Mouse (Mus musculus) activated CD4-positive, CD25-positive, alpha-beta regulatory T cell (primary cell): ENCODE results near the gene Uvssa. TPM values are rescaled to one million over a fixed set of nuclear protein-coding genes. Genes with fewer than 3 reads are reported as not detected.

Experiments used
- polyA plus RNA-seq, 2 experiments: library from polyadenylated mRNA; unstranded; fragments of 100-300 nt; shearing (Covaris generic); gene quantifications; one replicate each; pipeline ENCODE4 v1.2.1; 2017

Gene Uvssa
- 10 to 100 TPM in 1 of 2 experiments, 1 to 10 TPM in 1; 7.9 to 10.6 TPM for polyA plus RNA-seq

DNA sequence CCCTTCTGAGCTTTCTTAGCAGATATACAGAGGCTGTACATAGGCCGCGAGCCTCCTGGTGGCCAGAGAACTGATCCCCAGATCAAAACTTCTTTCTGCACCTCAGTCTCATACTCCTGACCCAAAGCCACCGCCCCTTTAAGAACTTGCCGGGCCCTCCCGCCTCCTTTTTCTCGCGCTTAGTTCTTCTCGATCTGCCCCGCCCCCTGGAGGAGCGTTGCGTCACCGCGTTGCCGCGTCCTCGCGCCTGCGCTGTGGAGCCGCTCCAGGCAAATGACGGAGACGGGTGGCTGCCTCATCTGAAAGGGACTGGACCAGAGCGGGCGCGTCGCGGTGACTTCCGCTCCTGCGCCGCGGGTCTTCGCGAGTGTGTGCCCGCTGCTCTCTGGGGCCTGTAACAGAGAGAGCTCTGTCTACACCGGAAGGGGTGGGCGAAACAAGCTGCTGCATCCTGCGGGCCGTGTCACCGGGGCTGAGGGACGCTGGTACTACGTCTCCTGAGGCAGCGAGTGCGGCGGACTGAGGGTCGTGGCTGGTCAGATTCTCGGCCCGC is at the start of gene Uvssa:
Gene Uvssa (plus strand): TSS at position 248 of the 553 bp plus-strand sequence.

DNA sequence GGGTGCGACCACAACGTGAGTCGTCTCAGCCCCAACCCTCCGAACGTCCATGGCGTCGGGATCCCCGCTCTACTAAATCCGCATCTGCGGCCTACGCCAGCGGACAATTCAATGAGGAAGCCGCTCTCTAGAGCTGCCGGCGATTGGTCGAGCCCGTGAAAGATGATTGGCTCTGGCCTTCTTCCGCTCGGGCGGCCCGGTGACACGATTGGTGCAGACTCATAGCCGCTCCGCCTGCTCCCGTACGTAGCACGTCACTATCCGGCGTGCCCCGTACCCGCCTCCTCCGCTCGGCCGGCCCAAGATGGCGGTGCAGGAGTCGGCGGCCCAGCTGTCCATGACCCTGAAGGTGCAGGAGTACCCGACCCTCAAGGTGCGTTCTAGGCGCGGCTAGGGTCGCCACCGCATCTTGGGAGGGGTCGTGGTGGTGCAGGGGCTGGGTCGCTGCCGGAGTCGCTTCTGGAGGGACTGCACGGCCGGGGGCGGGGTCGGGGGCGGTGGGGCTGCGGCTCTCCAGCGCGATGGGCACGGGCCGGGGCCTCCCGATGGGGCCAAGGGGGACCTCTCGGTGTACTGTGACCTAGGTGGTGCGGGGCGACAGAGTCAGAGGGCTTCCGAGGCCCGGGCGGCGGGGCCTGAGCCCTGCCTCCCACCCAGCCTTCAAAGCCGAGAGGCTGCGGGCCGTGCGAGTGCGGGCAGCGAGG is 42.9 kb upstream of the Uvssa start, which contains the start of gene Maea:
Gene Maea (plus strand): TSS at position 237 of the 704 bp plus-strand sequence.

DNA sequence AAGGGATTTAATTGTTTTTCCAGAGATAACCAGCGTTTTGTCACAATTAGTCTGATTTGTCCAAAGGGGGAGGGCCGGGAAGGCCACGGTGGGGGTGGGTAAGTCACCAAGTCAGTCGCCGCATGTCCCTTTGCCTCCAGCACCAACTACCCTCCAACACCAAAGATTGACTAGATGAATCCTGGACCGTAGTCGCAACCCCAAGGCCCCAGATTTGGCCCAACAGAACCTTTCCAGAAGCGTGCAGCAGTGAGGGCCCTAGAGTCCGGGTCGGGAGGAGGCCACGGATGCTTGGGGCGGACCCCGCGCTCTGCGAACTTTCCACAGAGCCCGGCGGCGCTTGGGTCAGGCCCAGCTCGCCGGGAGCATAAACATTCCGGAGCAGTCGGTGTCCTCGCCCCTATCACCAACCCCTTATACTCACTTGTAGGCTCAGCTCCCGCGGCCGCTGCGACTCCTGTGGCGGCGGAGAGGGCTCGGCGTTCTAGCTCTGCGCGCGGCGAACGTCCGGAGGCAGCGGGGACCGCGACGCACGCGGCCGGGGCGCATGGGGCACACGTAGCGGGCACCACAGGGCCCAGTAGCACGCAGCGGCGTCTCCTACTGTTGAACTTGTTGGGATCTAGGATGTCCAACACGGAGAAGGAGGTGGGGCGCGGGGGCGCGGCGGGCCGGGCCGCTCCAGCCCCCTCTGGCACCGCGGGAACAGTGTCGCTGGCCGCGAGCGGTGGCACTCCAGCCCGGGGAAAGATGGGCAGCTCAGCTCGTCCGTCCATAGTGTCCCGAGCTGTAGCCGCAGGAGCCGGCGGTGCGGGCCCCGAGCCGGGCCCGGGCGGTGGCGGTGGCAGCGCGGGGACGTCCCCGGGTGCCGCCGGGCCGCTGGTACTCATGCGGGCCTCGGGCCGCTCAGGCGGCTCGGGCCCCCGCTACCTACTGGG is 55.1 kb downstream of the Uvssa start, which contains the start of gene Nkx1-1:
Gene Nkx1-1 (minus strand): TSS at position 776 of the 938 bp plus-strand sequence.

Other genes with a start within 250 kb of the Uvssa start
- under 1 TPM; 0.13 to 0.45 TPM for gene Spon2, start 160.1 kb upstream of the Uvssa start, polyA plus RNA-seq
- 100 to 1,000 TPM; 281 to 305 TPM for gene Ctbp1, start 103.6 kb upstream of the Uvssa start, polyA plus RNA-seq
- gene Maea, start 43.0 kb upstream of the Uvssa start, polyA plus RNA-seq, result 100 to 1,000 TPM in 1 of 2 experiments, 10 to 100 TPM in 1; 83.4 to 107 TPM
- not detected for gene Nkx1-1, start 55.4 kb downstream of the Uvssa start, polyA plus RNA-seq